Mouse (Mus musculus) left cerebral cortex, postnatal 25 days (tissue): ENCODE measurements around the gene Sys1. TPM values are rescaled to one million over a fixed set of nuclear protein-coding genes. Genes with fewer than 3 reads are reported as not detected.

Source experiments
- DNase-seq, 2 experiments: peaks; one replicate each; pipeline ENCODE4 v3.0.0; 2022; ENCODE audit warnings: low spot score in 2 of 2, mixed read lengths in 1 of 2
- intact Hi-C: fragments of 180-260 bp; cut with DNase I; formaldehyde crosslinking; loops from one replicate; pipeline ENCODE4 v1.15.1; 2025
- total RNA-seq, 2 experiments: library from RNA; stranded (reverse); gene quantifications; 2 replicates each; pipeline ENCODE4 v1.2.3; 2021

Gene Sys1
- total RNA-seq, 2 experiments from 2014 or later: 38.0 to 39.7 TPM

DNA sequence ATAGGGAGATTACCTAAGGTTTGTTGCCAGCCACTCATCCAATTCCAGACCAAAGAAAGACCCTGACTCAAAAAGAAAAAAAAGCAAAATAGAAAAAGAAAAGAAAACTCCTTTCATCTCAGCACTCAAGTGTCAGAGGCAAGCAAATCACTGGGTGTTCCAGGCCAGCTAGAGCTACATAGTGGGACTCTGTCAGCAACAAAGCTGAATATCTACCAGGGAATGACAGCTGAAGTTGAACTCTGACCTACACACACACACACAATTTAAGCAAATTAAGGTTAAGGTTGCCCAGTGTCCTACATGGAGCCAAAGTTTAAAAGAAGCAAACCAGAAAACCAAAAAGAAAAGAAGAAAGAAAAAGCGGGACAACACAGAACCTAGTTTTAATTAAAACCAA is 8.6 kb upstream of the Sys1 start:
- intact Hi-C loops: no loop called here
- DNase-seq: no peak

GRCm38 (mm10) chr2:164448921-164449320 is 7.8 kb upstream of the Sys1 start:
- intact Hi-C loops: no loop called here

GRCm38 (mm10) chr2:164449341-164450042 is 7.3 kb upstream of the Sys1 start:
- intact Hi-C loops: no loop called here
- DNase-seq: no peak

More at GRCm38 (mm10) chr2:164448921-164449320, 7.8 kb upstream of the Sys1 start:
- DNase-seq: no peak

DNA sequence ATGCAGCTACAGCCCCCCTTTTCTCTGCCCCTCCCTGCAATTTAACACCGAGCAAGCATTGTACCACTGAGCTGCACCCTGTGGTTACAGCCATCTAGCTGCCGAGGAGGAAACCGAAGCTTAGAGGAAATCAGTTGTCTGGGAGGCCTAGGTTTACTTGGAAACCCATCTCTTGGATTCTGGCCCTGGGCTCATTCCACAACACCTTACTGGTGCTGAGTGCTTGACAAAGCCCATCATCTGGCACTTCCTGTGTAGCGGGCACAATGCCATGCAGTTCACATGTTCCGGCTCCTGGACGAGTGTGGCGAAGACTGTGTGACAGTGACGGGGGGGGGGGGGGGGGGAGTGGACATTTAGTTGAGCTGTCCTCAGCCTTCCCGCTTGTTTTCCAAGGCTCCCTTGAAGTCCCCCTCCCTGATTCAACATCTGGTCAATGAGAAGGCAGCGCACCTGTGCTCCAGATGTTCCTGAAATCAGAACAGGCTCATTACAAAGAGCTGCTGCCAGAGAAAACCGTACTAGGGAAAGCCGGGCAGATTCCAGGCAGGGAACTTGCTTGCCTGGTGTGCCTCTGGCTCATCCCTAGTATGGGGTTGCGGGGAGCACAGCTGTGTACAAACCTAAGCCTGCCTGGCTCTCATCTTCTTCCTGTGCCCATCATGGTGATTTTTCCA is 4.6 kb upstream of the Sys1 start:
- intact Hi-C loops: no loop called here
- no peak for DNase-seq

GRCm38 (mm10) chr2:164453047-164453757 is 3.6 kb upstream of the Sys1 start:
- no peak for DNase-seq

GRCm38 (mm10) chr2:164453887-164454500 is 2.8 kb upstream of the Sys1 start:
- intact Hi-C loops: no loop called here

More at GRCm38 (mm10) chr2:164453047-164453757, 3.6 kb upstream of the Sys1 start:
- intact Hi-C loops: no loop called here

DNA sequence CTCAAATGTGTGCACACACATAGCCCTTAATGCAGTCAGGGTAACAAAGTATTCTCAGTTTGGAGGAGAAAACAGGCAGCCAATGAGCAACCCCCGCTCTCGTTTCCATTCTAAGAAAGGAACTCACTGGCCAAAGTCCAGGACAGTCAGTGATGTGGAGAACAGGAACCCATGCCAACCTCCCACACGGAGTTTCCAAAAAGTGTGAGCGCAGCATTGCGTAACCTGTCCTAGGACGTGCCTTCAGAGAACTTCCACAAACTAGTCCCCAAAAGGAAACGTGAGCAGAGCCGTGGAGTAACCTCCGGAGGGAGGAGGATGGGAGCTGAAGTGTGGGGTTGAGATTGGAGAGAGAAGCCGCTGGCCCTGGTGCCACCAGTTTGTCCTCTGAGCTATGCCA is 1.9 kb upstream of the Sys1 start:
- DNase-seq: peak; percentile 82 to 97

More at GRCm38 (mm10) chr2:164453887-164454500, 2.8 kb upstream of the Sys1 start:
- no peak for DNase-seq

GRCm38 (mm10) chr2:164455421-164456190 is 1.2 kb upstream of the Sys1 start:
- no peak for DNase-seq
- intact Hi-C loops: loop anchor here (2.0 to 5.0 kb wide), 2 partner anchors 39 to 102 kb away; no protein-coding TSS in a partner anchor

More for the DNA sequence above, 1.9 kb upstream of the Sys1 start:
- intact Hi-C loops: loop anchor here (5.0 kb wide), 1 partner anchor 102 kb away; no protein-coding TSS in a partner anchor

- intact Hi-C loops: loop anchor here (2.0 to 5.0 kb wide), 2 partner anchors 40 to 101 kb away; no protein-coding TSS in a partner anchor
- no peak for DNase-seq
These were observed 351 bp upstream of the Sys1 start for GRCm38 (mm10) chr2:164456413-164456812.

- intact Hi-C loops: loop anchor here (2.0 to 5.0 kb wide), 2 partner anchors 41 to 99 kb away; no protein-coding TSS in a partner anchor
- no peak for DNase-seq
These were observed 1.2 kb downstream of the Sys1 start for GRCm38 (mm10) chr2:164457942-164458341.

DNA sequence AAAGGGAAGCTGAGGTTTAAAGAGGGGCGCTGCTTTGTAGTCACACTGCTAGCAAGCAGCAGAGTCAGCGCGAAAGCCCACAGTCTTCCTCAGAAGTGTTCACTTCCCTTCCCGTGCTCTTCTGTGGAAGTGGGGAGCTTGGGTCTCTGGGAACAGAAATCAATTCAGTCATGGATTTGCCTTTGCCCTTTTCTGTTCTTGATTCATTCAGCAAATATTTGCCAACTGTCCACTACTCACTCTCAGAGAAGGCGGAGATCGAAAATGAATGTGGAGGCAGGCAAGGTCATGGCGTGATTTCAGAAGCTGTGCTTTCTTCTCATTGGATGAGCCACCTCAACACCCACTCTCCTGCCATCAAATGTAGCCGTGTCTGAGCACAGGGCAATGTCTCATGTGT is 1.8 kb downstream of the Sys1 start:
- intact Hi-C loops: loop anchor here (5.0 kb wide), 1 partner anchor 99 kb away; no protein-coding TSS in a partner anchor
- no peak for DNase-seq

DNA sequence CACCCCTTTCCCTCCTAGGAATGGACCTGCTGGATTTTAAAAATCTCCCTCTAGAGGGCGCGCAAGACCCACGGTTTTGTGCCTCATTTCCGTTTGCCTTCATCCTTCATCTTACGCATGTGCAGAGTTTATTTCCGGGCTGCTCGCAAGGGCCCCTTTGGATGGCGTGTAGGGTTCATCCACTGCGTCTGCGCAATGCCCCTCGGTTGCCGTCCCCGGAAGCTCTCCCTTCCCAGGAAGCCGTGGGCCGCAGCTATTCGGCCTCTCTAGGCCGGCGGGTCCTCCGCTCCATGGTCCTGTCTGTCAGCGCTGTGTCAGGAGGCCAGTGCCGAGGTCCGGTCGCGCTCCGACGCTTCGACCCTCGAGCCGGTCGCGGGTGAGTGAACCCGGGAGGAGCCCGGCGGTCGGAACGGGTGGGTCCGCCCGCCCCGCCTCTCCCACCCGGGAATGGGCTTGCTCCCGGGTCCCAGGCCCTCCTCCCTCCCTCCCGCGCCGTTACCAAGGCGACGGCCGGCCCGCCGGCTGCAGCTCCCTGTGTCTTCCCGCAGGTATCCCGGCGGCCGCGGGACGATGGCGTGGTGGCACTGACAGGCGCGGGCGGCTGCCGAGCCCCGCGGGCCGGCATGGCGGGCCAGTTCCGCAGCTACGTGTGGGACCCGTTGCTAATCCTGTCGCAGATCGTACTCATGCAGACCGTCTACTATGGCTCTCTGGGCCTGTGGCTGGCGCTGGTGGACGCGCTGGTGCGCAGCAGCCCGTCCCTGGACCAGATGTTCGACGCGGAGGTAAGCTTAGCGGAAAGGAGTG is 4.2 kb downstream of the Sys1 start, which contains the start of gene Gm20458:
Gene Gm20458 (plus strand): TSS at position 223 of the 807 bp plus-strand sequence.
- peak; percentile 96 to 99 for DNase-seq
- intact Hi-C loops: loop anchor here (2.0 to 5.0 kb wide), 2 partner anchors 26 to 56 kb away; partner anchors contain the start of gene Dbndd2

- no peak for DNase-seq
- intact Hi-C loops: no loop called here
These were observed 8.4 kb downstream of the Sys1 start for GRCm38 (mm10) chr2:164465161-164465560.

- intact Hi-C loops: no loop called here
These were observed 10.0 kb downstream of the Sys1 start for GRCm38 (mm10) chr2:164466787-164467186.

DNA sequence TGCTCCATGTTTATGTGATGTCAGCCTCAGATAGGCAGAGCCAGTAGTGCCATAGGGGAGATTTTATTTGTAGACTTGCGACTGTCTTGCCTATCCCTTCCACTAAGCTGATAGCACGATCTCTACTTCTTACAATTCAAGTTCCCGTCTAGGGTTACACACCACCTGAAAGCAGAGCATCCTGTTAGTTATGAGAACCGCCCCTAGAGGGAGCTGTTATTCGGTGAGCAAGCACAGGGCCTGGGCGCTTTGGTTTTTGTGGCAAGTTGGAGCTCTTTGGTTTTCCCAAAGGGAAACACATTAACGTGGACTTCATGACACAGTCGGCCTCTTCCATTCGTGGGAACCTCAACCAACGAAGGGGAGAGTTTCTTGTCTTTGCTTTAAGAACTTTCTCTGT is 13.5 kb downstream of the Sys1 start:
- DNase-seq: peak; percentile 54 to 65
- intact Hi-C loops: no loop called here

More at GRCm38 (mm10) chr2:164466787-164467186, 10.0 kb downstream of the Sys1 start:
- no peak for DNase-seq

DNA sequence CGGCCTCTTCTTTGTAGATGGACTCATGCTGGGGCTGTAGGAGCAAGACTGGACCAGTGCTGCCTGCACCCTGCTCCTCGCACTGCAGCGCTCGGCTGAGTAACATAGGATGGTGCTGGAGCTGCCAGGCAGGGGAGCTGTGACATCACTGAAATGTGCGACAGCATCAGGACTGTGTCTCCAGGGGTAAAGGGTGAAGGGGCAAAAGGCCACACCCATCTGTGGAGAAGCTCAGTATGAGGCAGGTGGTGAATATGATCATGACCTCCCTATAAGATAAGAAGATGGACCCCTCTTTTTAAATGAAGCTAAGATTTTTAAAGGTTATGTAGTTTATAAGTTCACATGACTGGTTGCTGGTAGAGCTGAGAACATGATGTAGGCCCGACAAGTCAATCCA is 16.9 kb downstream of the Sys1 start, which contains the start of gene Trp53tg5:
Gene Trp53tg5 (minus strand): TSS at position 101 of the 400 bp plus-strand sequence.
- no peak for DNase-seq
- intact Hi-C loops: no loop called here

GRCm38 (mm10) chr2:164485681-164486257 is 29.0 kb downstream of the Sys1 start, which contains the start of gene Dbndd2:
Gene Dbndd2, plus strand, starts transcription at chr2:164486106.
- intact Hi-C loops: loop anchor here (2.0 to 5.0 kb wide), 2 partner anchors 25 to 72 kb away; partner anchors contain the start of gene Gm20458
- peak; percentile 41 to 67 for DNase-seq
